Mouse (Mus musculus) embryonic facial prominence, embryonic 11.5 days (tissue): ENCODE measurements around the gene Cacna1d. TPM values are rescaled to one million over a fixed set of nuclear protein-coding genes. Genes with fewer than 3 reads are reported as not detected.

Experiments
- ATAC-seq: fragments of 200-750 bp; cut with Nextera tagmentation; replicated peaks from 2 replicates; pipeline ENCODE4 v1.8.0; 2017; ENCODE audit warnings: low read depth; ENCODE audit not compliant: insufficient number of reproducible peaks, low FRiP score, low TSS enrichment
- DNase-seq: peaks from one replicate; pipeline ENCODE4 v3.0.0-alpha.2; 2015; ENCODE audit warnings: low spot score
- H3K27ac ChIP-seq: fragments of 300-500 bp; sonication (generic); replicated peaks from 2 replicates; pipeline ENCODE4 v1.5.1; 2014; ENCODE audit warnings: mild to moderate bottlenecking, low read depth, low read length, control low read depth
- H3K27me3 ChIP-seq: fragments of 300-500 bp; sonication (generic); 2 replicates; pipeline ENCODE4 v1.6.1; 2014; ENCODE audit warnings: mild to moderate bottlenecking, low read length, moderate library complexity, mixed read lengths; ENCODE audit not compliant: control insufficient read depth, insufficient read depth
- H3K36me3 ChIP-seq: fragments of 300-500 bp; sonication (generic); replicated peaks from 2 replicates; pipeline ENCODE4 v1.6.1; 2014; ENCODE audit warnings: low read depth, mild to moderate bottlenecking, low read length, moderate library complexity, mixed read lengths; ENCODE audit not compliant: control insufficient read depth, insufficient read depth
- H3K4me1 ChIP-seq: fragments of 300-500 bp; sonication (generic); 2 replicates; pipeline ENCODE4 v1.6.1; 2014; ENCODE audit warnings: low read length, mixed read lengths; ENCODE audit not compliant: control insufficient read depth, insufficient read depth
- H3K4me2 ChIP-seq: fragments of 300-500 bp; sonication (generic); 2 replicates; pipeline ENCODE4 v1.6.1; 2014; ENCODE audit warnings: low read depth, mild to moderate bottlenecking, control low read depth, low read length, moderate library complexity
- H3K4me3 ChIP-seq: fragments of 300-500 bp; sonication (generic); 2 replicates; pipeline ENCODE4 v1.5.1; 2014; ENCODE audit warnings: low read depth, low read length, control low read depth
- H3K9ac ChIP-seq: fragments of 300-500 bp; sonication (generic); replicated peaks from 2 replicates; pipeline ENCODE4 v1.6.1; 2014; ENCODE audit warnings: mild to moderate bottlenecking, control low read depth, low read length
- H3K9me3 ChIP-seq: fragments of 300-500 bp; sonication (generic); replicated peaks from 2 replicates; pipeline ENCODE4 v1.6.1; 2016; ENCODE audit warnings: mild to moderate bottlenecking, low read length, inconsistent platforms, mixed read lengths; ENCODE audit not compliant: control insufficient read depth
- WGBS: fragments of 180-500 bp; shearing (Covaris S2); extraction: QIAGEN DNeasy Blood & Tissue Kit; methylation state at CpG from one replicate; pipeline ENCODE4 v1.1.7; 2014; 5-methylcytosine and 5-hydroxymethylcytosine counted together
- polyA plus RNA-seq: library from polyadenylated mRNA; unstranded; fragments of >200 nt; fragmentation: Nextera tagmentation; extraction: Ambion mirVana; gene quantifications from 2 replicates; pipeline ENCODE4 v1.2.1, GENCODE M21; 2014

Cacna1d gene
- polyA plus RNA-seq, 1 experiment from 2014 or later: 0.88 TPM

DNA sequence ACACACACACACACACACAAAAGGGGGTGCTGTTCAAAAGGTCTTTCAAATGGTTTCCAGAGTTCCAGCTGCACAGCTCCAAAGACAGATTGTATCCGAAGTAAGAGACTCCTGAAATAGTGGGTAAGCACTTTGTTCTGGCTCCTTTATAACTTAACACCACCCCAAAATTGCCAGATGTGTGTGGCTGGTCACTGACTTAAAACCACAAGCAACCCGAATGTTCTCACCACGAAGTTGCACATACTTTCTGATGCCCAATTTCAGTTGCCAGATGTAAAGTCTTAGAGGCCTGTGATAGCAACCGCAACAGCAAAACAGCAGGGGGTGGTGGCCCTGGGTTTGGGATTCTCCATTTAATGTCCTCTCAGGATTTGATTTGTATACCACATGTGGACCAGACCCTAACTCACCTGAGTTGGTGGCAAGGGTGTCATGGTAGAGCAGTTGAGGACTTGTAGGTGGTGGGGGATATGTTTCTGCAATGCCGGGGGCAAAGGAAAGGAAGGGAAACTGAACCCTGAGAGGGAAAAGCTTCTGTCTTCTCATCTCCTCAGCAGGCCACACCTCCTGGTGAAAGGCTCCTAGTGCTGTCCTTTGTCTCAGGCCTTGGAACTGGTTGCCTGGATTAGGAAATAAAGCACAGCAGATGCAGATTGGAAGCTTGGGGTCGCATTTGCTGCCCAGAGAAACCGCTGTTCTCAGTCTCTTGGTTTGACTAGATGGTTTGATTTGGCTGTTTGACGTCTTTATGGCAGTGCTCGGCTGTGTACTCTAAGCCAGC is 471.3 kb downstream of the Cacna1d start:
- H3K27ac ChIP-seq: no peak overlapping the region
- DNase-seq (no peak), ATAC-seq (no peak)
- H3K9me3 ChIP-seq: no peaks in the 10 kb centered on the region
- no peak overlapping the region for H3K4me2 ChIP-seq
- no peak overlapping the region for H3K9ac ChIP-seq
- WGBS: 52% methylated on average over 9 of the region's 9 CpGs
- H3K4me3 ChIP-seq: no peak overlapping the region
- H3K27me3 ChIP-seq: no peaks in the 10 kb centered on the region
- H3K4me1 ChIP-seq: no peaks in the 10 kb centered on the region
- H3K36me3 ChIP-seq: no peaks in the 10 kb centered on the region

DNA sequence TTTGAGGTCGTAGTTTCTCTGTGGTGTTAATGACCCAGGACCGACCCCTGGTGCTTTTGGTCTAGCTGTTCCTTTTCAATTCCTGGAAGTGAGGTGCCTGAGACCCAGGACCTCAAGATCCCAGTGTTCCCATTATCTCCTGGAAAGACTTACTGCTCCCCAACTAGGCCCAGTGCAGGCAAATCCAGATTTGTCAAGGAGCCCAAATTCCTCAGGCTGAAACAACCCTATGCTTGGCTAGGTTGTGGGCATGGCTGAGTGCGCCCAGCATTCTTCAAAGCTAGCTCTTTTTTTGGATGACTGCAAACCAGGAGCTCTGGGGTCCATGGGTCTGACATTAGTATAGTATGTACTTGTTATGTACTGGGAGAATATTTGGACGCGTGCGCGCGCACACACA is 471.9 kb downstream of the Cacna1d start:
- Histone ChIP-seq H3K4me3 (no peak overlapping the region), H3K36me3 (no peaks in the 10 kb centered on the region), H3K27me3 (no peaks in the 10 kb centered on the region), H3K27ac (no peak overlapping the region), H3K9ac (no peak overlapping the region), H3K4me1 (no peaks in the 10 kb centered on the region), H3K9me3 (no peaks in the 10 kb centered on the region), H3K4me2 (no peak overlapping the region)
- ATAC-seq: no peak
- no peak for DNase-seq
- 88% methylated on average over 8 of the region's 8 CpGs for WGBS

DNA sequence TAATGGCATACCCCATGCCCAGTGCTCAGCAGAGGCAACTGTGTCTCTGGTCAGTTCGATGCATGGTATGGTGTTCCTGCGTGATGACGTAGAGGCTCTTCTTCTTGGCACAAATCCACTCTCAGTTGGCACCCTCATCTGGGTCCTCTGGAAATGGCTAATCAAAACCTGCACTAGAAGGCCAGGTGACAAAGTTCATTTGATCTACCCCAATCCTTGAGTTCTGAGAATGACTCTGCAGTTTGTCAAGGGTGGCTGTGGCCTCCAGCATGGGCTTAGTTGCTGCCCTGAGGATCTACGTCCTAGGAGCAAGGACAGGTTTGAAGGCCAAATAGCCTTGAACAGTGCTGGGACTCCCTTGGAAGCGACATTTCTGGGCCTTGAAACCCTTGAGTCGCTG is 472.4 kb downstream of the Cacna1d start:
- H3K4me2 ChIP-seq: no peak overlapping the region
- H3K36me3 ChIP-seq: no peaks in the 10 kb centered on the region
- no peak overlapping the region for H3K27ac ChIP-seq
- no peaks in the 10 kb centered on the region for H3K4me1 ChIP-seq
- H3K9ac ChIP-seq: no peak overlapping the region
- ATAC-seq (no peak), DNase-seq (no peak)
- H3K9me3 ChIP-seq: no peaks in the 10 kb centered on the region
- no peak overlapping the region for H3K4me3 ChIP-seq
- WGBS: 88% methylated on average over 6 of the region's 6 CpGs
- H3K27me3 ChIP-seq: no peaks in the 10 kb centered on the region

DNA sequence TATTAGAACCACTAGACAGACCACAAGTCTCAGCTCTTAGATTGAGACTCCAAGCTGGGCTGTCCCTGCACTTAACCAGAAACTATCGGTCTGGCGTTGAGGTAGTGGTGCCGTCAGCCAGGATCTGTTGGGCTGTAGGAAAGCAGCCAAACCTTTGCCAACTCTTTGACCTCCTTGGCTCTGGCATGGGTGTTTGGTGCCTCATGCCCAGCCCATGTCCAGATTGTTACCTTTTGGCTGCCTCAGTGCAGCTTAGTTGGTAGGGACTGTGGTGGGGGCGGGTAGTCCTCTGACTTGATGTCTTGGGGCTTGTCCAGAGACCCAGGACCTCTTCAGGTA is 472.8 kb downstream of the Cacna1d start:
- 93% methylated on average over 4 of the region's 4 CpGs for WGBS
- no peak overlapping the region for H3K4me2 ChIP-seq
- no peaks in the 10 kb centered on the region for H3K9me3 ChIP-seq
- ATAC-seq (no peak), DNase-seq (no peak)
- no peak overlapping the region for H3K9ac ChIP-seq
- H3K4me3 ChIP-seq: no peak overlapping the region
- no peaks in the 10 kb centered on the region for H3K4me1 ChIP-seq
- no peaks in the 10 kb centered on the region for H3K27me3 ChIP-seq
- no peaks in the 10 kb centered on the region for H3K36me3 ChIP-seq
- H3K27ac ChIP-seq: no peak overlapping the region

DNA sequence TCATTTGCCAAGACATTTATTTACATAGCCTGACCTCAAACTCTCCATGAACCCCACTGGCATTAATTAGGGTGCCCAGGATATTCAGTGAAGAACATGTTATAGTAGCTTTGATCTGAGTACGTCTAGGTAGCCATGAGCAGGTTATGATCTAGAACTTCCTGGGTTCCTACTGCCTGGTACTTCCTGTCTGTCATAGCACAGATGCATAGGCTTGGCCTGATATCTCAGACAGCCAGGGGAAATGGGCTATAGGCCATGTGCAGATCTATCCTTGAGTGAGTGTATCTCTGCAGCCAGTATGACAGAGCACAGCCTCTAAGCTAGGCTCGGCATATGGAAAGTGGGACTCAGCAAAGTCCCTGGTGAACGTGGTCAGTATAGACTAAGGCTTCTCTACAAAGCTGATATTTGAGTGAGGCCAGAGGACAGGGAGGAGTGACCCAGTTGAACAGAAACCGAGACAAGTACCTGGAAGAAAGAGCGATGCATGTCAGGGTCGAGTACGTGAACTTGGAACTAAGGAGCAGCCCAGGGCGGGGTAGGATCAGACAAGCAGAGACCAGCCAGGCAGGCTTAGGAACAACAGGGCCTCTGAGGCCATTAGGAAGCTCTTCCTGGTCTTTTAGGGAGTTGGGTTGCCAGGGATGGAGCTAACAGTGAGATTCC is 473.3 kb downstream of the Cacna1d start:
- no peak for ATAC-seq
- no peaks in the 10 kb centered on the region for H3K9me3 ChIP-seq
- WGBS: 88% methylated on average over 8 of the region's 8 CpGs
- no peaks in the 10 kb centered on the region for H3K36me3 ChIP-seq
- H3K9ac ChIP-seq: no peak overlapping the region
- H3K27me3 ChIP-seq: no peaks in the 10 kb centered on the region
- no peak overlapping the region for H3K4me2 ChIP-seq
- H3K27ac ChIP-seq: no peak overlapping the region
- DNase-seq: no peak
- no peaks in the 10 kb centered on the region for H3K4me1 ChIP-seq
- H3K4me3 ChIP-seq: no peak overlapping the region

DNA sequence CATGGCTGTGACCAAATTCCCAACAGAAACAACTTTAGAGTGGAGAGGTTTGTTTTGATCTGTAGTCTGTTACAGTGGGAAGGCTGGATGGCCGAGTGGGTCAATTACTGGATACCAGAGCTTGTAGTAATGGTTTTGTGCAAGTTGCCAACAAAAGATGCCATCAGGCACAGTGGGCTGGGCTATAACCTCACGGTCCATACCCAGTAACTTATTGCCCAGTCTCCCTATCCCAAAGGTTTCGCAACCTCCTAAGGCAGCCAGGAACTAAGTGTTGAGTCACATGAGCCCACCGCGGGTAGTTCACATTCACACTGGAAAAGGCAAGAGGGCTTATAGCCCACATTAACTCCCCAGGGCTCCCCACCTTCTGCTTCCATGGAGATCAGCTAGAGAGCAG is 474.6 kb downstream of the Cacna1d start:
- H3K36me3 ChIP-seq: no peaks in the 10 kb centered on the region
- H3K27ac ChIP-seq: no peak overlapping the region
- H3K4me1 ChIP-seq: no peaks in the 10 kb centered on the region
- ATAC-seq (no peak), DNase-seq (no peak)
- no peak overlapping the region for H3K4me3 ChIP-seq
- H3K9me3 ChIP-seq: no peaks in the 10 kb centered on the region
- no peak overlapping the region for H3K9ac ChIP-seq
- H3K4me2 ChIP-seq: no peak overlapping the region
- H3K27me3 ChIP-seq: no peaks in the 10 kb centered on the region
- 91% methylated on average over 5 of the region's 5 CpGs for WGBS

DNA sequence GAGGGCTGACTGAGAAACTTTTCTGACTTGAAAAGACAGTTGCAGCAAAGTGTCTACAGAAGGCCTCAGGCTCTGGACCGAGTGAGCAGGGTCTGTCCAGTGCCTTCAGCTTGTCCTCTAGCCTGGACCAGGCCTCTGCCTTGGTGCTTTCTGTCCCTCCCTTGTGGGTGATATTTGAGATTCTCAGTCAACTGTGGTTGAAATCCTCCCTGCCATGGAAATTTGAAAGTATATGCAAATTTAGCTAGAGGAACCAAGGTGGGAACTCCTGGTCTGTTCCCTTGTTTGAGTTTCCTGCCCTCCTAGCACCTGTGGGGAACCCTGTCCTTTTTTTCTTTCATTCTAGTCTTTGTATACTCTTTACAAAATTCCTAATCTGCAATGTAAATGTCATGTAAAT is 476.2 kb downstream of the Cacna1d start:
- no peak for ATAC-seq
- WGBS: 63% methylated on average over 1 of the region's 1 CpGs
- H3K9me3 ChIP-seq: no peaks in the 10 kb centered on the region
- no peaks in the 10 kb centered on the region for H3K36me3 ChIP-seq
- H3K9ac ChIP-seq: no peak overlapping the region
- no peak overlapping the region for H3K27ac ChIP-seq
- no peaks in the 10 kb centered on the region for H3K27me3 ChIP-seq
- no peak overlapping the region for H3K4me2 ChIP-seq
- H3K4me1 ChIP-seq: no peaks in the 10 kb centered on the region
- DNase-seq: no peak
- no peak overlapping the region for H3K4me3 ChIP-seq

DNA sequence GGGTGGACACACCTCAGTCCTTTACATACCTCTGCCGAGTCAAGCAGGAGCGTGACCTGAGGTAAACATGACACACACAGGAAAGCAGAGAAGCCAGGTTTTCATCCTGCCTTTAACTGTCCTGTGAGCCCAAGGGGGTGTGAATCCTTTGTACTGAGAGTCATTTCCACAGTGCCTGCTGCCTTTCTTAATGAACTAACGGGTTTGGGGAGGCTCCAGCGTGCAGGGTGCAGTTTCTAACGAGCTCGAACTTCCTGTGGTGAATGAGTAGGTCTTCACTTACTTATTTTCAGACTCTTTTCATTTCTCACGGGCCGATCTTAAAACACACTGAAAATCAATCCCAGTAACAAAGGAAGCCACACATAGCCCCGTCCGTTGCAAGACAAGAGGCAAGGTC is 476.8 kb downstream of the Cacna1d start:
- Histone ChIP-seq H3K4me1 (no peaks in the 10 kb centered on the region), H3K4me3 (no peak overlapping the region), H3K9ac (no peak overlapping the region), H3K9me3 (no peaks in the 10 kb centered on the region), H3K27ac (no peak overlapping the region), H3K4me2 (no peak overlapping the region), H3K36me3 (no peaks in the 10 kb centered on the region), H3K27me3 (peaks cover 4% of the 10 kb centered on the region)
- WGBS: 65% methylated on average over 10 of the region's 10 CpGs
- DNase-seq (no peak), ATAC-seq (no peak)
